Mouse (Mus musculus): ENCODE data around the gene Myh7.
"Not testable (repeated sequence)": the region's sequence is repeated elsewhere in the genome, so short reads cannot be mapped to it uniquely, and the experiment has no call there.

Myh7 gene

DNA sequence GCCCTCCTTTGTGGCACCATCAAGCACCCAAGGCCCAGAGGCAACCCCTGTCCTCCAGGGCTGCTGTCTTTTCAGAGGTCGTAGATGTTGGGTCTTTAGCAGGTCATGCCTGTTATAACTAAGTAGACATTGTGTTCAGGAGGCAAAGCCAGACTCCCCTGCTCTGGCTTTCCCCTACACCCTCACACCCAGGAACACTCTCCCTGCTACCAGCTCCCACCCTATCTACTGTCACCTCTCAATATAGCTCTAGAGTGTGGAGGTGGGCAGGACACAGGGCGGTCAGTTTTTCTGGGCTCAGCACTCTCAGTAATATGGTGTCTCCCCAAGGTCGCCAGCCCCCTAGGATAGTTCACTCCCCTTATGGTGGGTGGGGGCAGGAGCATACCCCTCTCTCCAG lies 26.6 kb downstream of the Myh7 start:
- no peak for DNase-seq

DNA sequence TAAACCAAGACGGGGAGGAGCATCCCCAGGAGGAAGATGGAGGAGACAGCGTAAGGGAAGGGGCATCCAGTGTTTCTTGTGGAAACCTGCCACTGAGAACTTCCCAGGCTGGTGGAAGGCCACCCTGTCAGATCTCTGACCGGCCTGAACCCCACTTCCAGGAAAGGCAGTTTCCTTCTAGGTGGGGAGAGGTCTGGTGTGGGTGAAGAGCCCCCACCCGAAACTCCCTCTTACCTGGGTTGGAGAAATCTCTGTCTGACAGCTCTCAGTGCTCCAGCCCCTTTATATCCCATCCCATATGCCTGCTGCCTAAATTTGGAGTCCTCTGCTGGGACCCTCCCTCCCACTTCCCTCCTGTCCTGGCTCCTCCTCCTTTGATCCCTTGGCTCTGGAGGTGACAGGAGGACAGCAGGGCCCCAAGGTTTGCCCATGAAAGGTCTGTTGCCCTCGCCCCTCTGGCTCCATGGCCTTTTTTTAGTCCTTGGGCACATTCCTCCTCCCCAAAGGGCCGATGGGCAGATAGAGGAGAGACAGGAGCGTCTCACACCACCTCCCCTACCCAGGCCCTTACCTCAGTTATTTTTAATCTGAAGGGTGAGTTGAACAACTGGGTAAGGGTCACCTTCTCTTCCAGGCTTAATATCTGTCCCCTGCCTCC lies 28.0 kb downstream of the Myh7 start, which contains the start of gene Myh6:
Myh6 (minus strand) TSS at position 608 of the 658 bp plus-strand sequence.
- DNase-seq: no peak

DNA sequence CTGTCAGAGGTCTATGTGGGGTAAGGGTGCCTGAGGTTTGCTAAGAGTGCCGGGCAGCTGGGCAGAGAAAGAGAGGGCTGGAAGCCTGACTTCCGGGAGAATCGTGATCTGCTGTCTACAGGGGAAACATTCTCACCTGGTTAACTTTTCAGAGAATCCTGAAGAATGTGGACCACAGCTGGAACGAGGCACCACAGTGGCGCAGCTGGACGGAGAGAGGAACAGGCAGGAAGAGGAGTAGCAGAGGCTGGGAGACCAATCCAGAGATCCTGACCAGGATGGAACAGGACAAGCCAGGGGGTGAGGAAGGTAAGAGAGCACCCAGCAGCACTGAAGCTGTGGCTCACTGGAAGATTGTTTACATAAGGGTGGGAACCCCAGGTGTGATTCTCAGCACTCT lies 28.8 kb downstream of the Myh7 start:
- no peak for DNase-seq

DNA sequence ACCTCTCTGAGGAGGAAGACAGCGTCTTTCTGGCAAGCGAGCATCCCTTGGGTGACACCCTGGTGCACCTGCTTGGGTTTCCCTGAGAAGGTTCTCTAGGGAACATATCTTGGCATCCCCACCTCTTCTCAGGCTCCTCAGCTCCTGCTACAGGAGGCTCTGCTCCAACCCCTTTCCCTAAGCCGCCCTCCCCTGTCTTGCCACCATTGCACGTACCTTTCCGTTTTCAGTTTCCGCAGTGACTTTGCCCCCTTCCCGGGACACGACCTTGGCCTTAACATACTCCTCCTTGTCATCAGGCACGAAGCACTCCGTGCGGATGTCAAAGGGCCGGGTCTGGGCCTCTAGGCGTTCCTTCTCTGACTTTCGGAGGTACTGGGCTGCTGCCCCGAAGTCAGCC lies 29.4 kb downstream of the Myh7 start:
- DNase-seq: no peak

DNA sequence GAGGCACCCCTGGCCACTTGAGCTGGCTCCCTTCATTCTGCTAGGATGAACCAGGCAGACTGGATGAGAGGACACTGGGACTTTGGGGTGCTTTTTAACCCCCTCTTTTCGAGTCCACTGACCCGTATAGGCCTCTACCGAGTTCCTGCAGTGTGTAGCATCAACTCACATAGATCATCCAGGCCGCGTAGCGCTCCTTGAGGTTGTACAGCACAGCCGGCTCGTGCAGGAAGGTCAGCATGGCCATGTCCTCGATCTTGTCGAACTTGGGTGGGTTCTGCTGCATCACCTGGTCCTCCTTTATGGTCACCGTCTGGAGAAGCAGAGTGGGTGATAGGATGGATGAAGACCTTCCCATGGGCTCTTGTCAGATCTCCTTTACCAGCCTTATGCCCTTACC lies 30.7 kb downstream of the Myh7 start:
- DNase-seq: no peak

DNA sequence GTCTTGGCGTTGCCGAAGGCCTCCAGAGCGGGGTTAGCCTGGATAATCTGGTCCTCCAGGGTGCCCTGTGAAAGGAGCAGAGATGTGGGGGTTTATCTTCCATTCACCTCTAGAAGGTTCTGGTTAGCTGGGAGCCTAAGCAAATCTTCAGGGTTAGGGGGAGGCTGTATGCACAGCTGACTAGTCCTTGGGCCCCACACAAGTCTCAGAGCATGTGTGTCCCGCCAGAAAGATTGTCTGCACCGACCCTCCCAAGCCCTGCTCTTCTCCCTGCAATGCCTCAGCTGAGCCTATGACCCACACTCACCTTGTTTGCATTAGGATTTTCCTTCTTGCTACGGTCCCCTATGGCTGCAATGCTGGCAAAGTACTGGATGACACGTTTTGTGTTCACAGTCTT lies 31.7 kb downstream of the Myh7 start:
- no peak for DNase-seq

DNA sequence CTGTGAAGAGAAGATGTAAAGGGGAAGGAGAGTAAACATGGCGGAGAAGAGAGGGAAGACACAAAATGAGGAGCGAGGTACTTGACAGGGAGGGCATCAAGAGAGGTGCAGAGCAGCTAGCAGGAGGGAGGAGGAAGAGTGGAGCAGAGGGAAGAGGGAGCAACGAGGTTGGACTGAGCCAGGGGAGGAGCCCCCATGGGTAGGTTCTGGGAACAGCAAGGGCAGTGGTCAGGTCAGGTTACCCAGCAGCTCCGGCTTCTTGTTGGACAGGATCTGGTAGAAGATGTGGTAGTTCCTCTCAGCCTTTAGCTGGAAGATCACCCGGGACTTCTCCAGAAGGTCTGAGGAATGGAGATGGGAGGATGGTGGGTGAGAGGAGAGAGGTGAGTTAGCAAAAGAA lies 32.9 kb downstream of the Myh7 start:
- DNase-seq: no peak

DNA sequence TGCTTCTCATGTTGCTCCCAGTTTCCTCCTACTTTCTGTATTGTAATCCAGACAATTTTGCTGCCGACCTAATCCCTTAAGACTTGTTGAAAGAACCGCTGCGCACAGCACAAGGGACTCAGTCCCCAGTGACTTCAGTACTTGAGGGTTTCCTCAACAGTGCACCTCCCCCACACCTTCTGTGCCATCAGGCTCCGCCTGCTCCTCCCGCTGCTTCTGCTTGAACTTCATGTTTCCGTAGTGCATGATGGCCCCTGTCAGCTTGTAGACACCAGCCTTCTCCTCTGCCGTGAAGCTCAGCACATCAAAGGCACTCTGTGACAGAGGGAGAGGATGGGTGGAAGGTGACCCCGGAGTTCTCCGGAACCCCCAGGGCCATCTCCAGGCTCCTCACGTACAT lies 33.7 kb downstream of the Myh7 start:
- peak; percentile 13 to 19 for DNase-seq

DNA sequence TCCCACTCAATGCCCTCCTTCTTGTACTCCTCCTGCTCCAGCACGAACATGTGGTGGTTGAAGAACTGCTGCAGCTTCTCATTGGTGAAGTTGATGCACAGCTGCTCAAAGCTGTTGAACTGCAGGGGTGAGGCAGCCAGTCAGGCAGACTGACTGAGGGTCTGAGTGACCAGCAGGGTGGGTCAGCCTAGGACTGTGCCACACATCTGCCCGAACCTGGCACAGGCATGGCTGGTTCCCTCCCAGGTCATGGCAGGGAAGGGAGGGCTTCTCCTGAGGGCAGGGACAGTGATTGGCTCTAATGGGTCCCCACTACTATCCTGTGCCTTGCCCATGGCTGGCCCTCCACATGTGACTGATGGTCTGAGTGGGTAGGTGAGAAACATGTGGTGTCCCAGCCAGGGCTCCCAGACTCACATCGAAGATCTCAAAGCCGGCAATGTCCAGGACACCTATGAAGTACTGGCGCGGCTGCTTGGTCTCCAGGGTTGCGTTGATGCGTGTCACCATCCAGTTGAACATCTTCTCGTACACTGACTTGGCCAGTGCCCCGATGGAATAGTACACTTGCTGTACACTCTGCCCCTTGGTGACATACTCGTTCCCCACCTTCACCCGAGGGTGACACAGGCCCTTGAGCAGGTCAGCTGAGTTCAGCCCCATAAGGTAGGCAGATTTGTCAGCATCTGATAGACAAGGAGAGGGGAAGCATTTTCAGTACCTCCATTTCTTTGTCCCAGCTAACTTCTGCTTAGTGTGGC lies 34.4 kb downstream of the Myh7 start:
- DNase-seq: not testable (repeated sequence)

DNA sequence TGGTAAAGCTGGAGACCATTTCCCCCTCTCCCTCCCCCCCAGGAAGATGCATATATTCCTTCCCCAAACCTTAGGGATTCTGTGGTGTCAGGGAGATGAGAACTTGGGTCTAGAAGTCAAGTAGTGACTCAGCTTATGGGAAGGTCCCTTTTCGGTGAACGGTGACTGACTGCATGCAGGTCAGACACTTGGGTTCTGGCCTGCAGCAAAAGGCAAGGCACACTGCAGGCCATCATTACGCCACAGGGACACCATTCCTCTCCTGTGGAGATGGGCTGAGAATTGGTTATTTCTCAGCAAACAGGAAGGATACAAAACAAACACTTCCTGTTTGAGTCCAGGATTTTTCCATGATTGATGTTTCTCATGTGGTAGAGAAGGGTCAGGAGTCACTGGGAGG lies 35.2 kb downstream of the Myh7 start:
- no peak for DNase-seq

DNA sequence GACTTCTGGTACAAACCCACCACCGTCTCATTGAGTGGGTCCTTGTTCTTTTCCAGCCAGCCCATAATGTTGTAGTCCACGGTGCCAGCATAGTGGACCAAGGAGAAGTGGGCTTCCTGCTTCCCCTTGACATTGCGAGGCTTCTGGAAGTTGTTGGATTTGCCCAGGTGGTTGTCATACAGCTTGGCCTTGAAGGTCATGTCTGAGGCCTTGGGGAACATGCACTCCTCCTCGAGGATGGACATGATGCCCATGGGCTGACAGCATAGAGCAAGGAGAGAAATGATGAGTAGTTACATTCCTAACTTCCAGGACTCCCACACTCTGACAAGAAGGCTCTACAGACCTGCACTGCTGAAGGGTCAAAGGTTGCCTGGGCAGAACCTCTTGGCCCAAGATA lies 35.9 kb downstream of the Myh7 start:
- no peak for DNase-seq

DNA sequence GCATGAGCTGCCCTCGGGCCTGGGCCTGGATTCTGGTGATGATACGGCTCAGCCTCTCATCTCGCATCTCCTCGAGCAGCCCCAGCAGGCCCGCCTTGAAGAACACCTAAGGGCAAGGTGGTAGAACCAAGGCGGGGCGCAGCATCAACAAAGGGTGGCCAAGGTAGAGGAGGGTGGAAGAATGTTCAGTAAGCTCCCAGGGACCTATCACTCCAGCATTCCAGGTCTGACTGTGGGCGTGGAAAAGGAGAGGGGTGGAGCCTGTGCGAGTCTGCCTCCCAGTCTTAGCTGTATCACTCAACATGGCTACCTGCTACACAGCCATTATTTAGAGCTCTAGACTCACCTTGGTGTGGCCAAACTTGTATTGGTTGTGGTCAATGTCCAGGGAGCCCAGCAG lies 37.9 kb downstream of the Myh7 start:
- DNase-seq: no peak

DNA sequence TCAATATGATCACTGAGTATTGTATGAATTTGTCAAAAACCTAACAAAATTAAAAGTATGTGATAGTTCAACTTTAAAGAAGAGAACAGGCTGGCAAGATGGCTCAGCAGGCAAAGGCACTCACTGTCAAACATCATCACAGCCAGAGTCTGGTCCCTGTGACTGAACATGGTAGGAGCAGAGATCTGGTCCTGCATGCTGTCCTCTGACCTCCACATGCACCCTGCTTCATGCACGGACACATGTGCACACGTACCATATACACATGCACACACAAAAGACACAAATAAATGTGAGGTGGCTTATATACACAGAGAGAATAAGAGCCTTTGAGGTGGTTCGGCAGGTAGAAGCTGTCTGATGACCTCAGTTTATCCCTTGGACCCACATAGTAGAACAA lies 38.9 kb downstream of the Myh7 start:
- DNase-seq: no peak

DNA sequence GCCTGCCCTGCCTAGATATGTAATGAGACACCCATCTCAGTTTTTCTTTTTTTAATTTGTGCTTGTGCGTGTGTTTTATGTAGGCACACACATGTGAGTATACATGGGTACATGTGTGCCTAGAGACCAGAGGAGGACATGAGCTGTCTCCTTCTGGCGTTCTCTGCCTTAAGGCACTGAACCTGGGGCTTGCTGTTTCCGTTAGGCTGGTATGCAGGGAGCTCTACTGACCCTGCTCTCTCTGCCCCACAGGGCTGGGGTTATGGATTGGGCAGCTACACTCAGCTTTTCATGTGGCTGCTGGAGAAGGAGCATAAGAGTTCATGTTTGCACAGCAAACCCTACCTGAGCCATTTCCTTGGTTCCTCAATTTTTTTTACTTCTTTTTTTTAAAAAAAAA lies 40.0 kb downstream of the Myh7 start:
- no peak for DNase-seq

DNA sequence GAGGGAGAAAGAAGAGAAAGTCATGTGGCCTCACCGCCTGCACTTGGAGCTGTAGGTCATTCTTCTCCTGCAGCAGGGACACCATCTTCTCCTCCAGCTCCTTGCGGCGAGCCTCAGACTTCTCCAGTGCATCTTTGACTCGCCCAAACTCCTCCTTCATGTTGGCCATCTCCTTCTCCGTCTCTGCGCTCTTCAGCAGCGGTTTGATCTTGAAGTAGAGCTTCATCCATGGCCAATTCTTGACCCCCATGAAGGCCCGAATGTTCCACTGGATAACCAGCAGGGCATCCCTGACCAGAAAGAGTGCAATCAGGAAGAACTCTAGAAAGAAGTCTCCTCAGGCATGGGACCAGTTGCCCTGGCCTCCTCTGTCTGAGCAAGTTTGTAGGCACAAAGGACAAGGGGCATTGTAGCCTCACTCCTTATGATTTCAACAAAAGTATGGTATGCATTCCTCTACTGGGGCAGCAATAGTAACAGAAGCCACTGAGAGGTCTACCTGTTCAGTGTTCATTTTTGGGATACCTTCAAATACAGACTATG lies 40.7 kb downstream of the Myh7 start:
- DNase-seq: no peak

DNA sequence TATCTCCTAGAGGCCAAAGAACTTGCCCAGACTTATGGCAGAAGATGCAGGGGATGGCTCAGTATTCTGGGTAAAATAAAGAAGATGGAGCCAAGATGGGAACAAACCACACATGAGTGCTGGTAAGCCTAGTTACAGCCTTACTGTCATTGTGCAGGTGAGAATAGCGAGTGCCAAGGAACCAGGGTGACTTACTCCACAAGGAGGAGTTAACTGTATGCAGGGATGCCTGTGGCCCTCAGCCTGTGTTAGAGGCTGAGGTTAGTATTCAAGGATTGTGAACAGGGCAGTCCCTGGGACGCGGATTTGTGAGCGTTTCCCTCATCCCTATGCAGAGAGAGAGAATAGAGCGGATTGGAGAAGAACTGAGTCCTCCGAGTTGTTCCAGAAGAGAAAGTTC lies 42.8 kb downstream of the Myh7 start:
- DNase-seq: no peak

DNA sequence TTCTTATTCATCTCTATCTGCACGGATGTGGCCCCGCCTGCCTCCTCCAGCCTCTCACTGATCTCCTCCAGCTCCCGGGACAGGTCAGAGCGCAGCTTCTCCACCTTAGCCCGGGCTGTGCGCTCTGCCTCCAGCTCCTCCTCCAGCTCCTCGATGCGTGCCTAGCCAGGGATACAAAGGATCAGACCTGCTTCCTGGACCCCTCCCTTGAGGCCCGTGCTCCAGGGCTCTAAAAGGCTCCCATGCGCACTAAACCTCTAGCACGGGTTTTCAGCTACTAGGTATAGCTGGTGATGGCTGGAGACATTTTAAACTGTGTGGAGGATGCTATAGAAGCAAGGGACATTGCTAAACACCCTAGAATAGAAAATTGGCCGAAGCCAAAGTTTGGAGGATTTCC lies 43.9 kb downstream of the Myh7 start:
- no peak for DNase-seq

DNA sequence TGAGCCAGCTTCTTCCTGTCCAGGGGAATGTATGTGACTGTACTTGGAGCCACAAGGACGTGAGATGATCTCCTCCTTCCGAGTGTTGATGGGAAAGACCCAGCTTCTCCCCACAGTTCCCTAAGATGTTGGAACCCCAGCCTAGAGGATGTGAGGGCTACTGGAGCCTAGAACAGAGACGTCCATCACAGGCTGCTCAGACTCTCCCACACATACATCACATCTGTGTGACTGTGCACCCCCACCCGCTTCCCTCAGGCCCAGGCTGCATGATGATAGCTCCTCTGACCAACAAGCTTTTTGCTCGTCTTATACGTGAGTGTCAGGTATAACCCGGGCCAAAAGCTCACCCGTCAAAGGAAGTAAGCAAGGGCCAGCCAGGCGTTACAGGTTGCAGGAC lies 45.6 kb downstream of the Myh7 start:
- no peak for DNase-seq

DNA sequence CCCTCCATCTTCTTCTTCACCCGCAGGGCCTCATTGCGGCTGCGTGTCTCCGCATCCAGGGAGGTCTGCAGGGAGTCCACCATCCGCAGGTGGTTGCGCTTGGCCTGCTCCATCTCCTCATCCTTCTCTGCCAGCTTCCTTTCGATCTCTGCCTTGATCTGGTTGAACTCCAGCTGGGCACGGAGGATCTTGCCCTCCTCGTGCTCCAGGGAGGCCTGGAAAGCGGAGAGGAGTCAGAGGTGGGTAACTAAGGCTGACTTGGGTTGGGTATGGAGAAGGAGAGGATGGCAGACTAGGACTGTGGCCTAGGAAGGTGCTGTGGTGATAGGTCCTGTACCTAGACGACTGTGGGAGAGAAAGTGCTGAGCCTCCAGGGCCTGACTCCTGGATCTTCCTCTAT lies 47.4 kb downstream of the Myh7 start:
- DNase-seq: not testable (repeated sequence)

DNA sequence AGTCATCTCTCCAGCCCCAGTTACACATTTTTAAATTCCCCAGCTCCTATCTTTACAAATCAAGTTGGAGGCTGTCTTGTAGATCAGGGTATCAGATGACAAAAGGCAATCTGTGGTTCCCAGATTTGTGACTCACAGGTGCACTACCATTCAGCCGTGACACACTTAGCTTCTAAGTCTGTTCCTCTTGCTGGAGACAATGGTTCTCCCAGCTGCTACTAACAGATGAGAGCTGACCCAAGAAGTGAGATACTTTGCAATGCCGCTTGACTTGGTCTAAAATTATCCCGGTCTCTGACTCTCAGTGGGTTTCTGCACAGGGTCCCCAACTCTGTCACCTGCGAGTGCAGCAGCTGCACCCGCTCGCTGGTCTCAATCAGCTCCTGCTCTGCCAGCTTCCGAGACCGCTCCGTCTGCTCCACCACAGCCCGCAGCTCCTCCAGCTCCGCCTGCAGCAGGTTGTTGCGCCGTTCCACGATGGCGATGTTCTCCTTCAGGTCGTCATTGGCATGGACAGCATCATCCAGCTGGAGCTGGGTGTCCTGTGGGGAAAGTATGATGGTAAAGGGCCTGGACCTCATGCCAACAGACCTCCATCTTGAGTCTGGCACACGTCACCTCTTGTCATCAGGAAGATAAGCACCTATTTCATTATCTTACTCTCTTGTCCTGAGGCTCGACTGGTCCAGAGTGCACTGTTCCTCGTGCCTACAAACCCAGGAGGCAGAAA lies 48.3 kb downstream of the Myh7 start:
- DNase-seq: no peak

DNA sequence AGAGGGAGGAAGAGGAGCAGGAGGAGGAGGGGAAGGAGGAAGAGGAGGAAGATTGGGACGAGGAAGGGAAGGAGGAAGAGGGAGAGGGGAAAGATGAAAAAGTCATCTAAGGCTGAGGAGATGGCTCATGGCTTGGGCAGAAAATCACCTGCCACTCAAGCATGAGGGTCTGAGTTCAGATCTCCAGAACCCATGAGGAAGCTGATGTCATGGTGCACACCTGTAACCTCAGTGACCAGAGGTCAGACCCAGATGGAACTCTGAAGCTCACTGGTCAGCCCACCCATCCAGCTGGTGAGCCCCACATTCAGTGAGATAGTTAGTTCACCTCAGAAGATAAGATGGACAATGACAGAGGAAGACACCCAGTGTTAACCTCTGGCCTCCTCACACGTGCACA lies 49.5 kb downstream of the Myh7 start:
- no peak for DNase-seq

DNA sequence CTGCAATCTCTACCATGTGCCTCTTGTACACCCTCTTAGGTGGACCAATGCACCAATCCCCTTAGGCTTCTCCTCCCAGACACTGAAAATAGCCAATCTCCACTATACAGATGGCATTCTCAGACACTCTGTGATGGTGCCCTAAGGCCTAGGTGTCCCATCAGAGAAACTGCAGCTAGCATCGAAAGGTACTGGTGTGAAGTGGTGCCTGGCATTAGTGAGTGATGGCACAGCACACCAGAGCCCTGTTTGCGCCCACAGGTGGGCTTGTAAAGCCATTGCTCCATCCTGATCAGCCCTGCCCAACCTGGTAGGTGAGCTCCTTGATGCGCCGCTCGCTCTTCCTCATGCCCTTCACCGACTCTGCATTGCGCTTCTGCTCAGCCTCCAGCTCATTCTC lies 50.5 kb downstream of the Myh7 start:
- DNase-seq: no peak

DNA sequence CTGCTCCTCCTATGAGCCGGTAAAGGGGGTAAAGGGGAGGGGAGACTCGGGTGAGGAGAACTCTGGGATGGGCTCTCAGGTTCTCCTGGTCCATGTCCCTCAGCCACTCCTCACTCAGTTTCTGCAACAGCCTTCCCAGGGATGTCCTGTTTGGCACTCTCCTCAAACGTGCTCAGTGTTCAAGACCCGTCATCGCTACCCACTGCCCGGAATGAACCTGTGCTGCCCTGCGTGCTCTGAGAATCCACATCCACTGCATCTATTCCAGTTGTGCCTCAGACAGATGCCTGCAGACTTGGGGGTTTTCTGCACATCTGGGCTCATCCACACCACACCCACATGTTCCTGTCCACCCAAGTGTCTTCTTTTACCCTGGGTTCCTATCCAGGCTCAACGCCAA lies 51.9 kb downstream of the Myh7 start:
- DNase-seq: no peak

All from thymus, postnatal 36 days (tissue).